Mouse (Mus musculus) kidney, adult 2 months (tissue): ENCODE measurements around the gene Fras1. TPM values are rescaled to one million over a fixed set of nuclear protein-coding genes. Genes with fewer than 3 reads are reported as not detected.

Source experiments
- DNase-seq: peaks from one replicate; pipeline ENCODE4 v3.0.0; 2021
- H3K27ac ChIP-seq: fragments of 200-500 bp; 2 replicates; pipeline ENCODE4 v1.5.1; 2012; ENCODE audit warnings: low read depth, low read length, control low read depth, inconsistent platforms; ENCODE audit not compliant: insufficient read depth
- H3K27me3 ChIP-seq: fragments of 200-500 bp; replicated peaks from 2 replicates; pipeline ENCODE4 v1.6.1; 2012; ENCODE audit warnings: mild to moderate bottlenecking, moderate library complexity, low read length, inconsistent platforms; ENCODE audit not compliant: control insufficient read depth, insufficient read depth
- H3K36me3 ChIP-seq: fragments of 200-500 bp; 2 replicates; pipeline ENCODE4 v1.6.1; 2012; ENCODE audit warnings: mild to moderate bottlenecking, moderate library complexity, low read length, inconsistent platforms; ENCODE audit not compliant: control insufficient read depth, insufficient read depth
- H3K4me1 ChIP-seq: fragments of 200-500 bp; 2 replicates; pipeline ENCODE4 v1.6.1; 2011; ENCODE audit warnings: low read length; ENCODE audit not compliant: control insufficient read depth, insufficient read depth
- H3K4me3 ChIP-seq: fragments of 200-500 bp; 2 replicates; pipeline ENCODE4 v1.5.1; 2011; ENCODE audit warnings: mild to moderate bottlenecking, low read depth, low read length, control low read depth; ENCODE audit not compliant: insufficient read depth
- CTCF ChIP-seq: fragments of 200-500 bp; conservative IDR thresholded peaks from 2 replicates; pipeline ENCODE4 v1.5.1; 2011; ENCODE audit warnings: low read depth, mild to moderate bottlenecking, control low read depth, low read length, moderate library complexity, mixed read lengths; ENCODE audit not compliant: insufficient read depth, insufficient read length
- POLR2A ChIP-seq: fragments of 200-500 bp; IDR thresholded peaks from one replicate; pipeline ENCODE4 v1.6.1; 2011; ENCODE audit warnings: low read depth, low read length, control low read depth
- WGBS: fragments of 180-500 bp; shearing (Covaris S2); methylation state at CpG from one replicate; pipeline ENCODE4 v1.1.7; 2018; 5-methylcytosine and 5-hydroxymethylcytosine counted together
- polyA plus RNA-seq: library from polyadenylated mRNA; depleted of rRNA; stranded (reverse); fragments of >200 nt; gene quantifications from 2 replicates; pipeline ENCODE4 v1.2.3, GENCODE M21; 2012

Fras1 gene
- polyA plus RNA-seq, 1 experiment: 6.1 TPM

DNA sequence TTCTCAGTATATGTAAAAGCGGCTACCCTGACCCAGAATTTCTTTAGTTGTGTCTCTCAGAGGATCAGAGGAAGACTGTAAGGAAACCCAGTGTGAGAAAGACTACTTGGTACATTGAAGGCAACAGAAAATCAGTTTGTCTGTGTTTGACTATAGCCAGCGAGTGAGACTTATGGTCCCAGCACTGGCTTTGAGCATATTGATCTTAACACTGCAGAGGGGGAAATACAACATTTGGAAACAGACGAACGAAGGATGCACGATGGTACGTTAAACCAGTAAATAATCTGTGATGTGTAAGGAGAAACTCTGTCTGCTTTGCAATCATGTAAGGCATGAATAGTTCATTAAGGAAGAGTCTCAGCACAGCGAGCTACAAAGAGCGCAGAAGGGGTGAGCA, 51.6 kb downstream of the Fras1 start:
- H3K27ac ChIP-seq: no peak overlapping the region
- H3K4me3 ChIP-seq: no peak overlapping the region
- H3K27me3 ChIP-seq: no peaks in the 10 kb centered on the region
- no peak for DNase-seq
- H3K4me1 ChIP-seq: no peaks in the 10 kb centered on the region
- WGBS: 95% methylated on average over 8 of the region's 8 CpGs
- no peaks in the 10 kb centered on the region for H3K36me3 ChIP-seq
- TF ChIP-seq POLR2A: no peak
- TF ChIP-seq CTCF: no peak

DNA sequence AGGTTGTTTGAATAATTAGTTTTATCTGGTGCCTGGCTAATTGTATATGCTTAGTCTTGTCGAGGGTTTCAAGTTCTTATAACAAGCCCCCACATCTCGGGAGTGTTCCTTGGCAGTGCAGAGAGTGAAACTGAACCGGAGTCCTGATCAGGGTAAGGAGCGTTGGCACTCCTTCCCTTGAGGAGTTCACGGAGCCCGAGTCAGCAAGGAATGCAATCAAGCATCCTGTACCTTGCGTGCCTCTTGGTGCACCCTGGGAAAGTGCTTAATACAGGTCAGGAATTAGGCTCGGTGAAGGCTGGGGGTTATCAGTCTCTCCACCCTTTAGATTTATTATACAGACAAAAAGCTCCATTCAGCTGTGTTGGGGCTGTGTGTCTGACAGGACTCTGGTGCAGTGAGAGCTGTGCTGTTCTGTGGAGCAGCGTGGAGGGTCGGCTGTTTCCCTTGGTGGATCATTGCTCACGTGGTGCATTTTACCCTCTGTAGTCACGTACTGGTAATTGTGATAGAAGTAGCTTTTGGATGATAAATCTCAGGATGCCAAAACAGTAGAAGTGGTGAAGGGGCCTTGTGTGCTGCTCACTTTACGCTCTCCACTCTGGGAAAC, 55.9 kb downstream of the Fras1 start:
- TF ChIP-seq POLR2A (no peak), CTCF (no peak)
- H3K4me3 ChIP-seq: no peak overlapping the region
- no peaks in the 10 kb centered on the region for H3K4me1 ChIP-seq
- 37% methylated on average over 13 of the region's 13 CpGs for WGBS
- no peak for DNase-seq
- H3K27me3 ChIP-seq: no peaks in the 10 kb centered on the region
- H3K27ac ChIP-seq: no peak overlapping the region
- no peaks in the 10 kb centered on the region for H3K36me3 ChIP-seq

DNA sequence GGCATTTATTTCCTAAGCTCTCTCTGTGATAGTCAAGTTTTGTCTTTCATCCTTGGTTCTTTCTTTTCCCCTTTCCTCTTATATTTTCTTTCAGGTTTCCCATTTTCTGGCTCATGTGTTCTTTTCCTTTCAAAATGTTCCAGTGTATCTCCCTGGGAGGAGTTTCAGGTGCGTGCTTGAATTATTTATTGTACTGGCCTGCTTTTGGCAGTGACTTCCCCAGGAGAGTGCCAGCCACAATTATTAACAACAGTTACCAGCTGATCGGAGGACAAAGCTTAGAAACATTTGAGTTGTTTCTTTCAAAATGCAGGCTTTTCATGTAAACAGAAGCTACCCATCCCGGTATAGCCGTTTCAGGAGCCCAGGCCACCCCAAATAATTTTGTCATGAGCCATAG, 64.1 kb downstream of the Fras1 start:
- peak; percentile 67 for DNase-seq
- Histone ChIP-seq H3K36me3 (no peaks in the 10 kb centered on the region), H3K27me3 (no peaks in the 10 kb centered on the region), H3K4me3 (no peak overlapping the region), H3K4me1 (peaks cover 2% of the 10 kb centered on the region; the same call in 1 of the 2 replicates), H3K27ac (no peak overlapping the region)
- 55% methylated on average over 4 of the region's 4 CpGs for WGBS
- TF ChIP-seq POLR2A (no peak), CTCF (no peak)

DNA sequence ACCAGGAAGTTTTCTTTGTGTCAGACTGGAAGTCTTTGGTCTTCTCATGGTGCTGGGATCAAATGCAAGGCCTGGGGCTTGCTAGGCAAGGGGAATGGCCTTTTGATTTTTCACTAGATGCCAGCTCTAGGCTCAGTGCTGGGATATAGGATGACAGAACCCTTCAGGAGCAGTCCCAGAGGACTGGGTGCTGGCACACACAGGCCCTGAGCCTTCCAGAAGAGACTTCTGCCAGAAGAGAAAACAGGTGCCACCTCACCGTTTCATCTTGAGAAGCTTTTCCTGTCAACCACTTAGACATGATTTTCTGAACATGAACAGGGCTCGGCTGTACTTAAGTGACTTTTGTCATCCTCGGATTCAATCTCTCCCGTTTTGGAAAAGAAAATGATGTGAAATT, 66.1 kb downstream of the Fras1 start:
- H3K4me1 ChIP-seq: peaks cover 2% of the 10 kb centered on the region; the same call in 1 of the 2 replicates
- no peak for DNase-seq
- no peak overlapping the region for H3K4me3 ChIP-seq
- 89% methylated on average over 4 of the region's 4 CpGs for WGBS
- no peak for TF ChIP-seq CTCF
- no peak for TF ChIP-seq POLR2A
- no peaks in the 10 kb centered on the region for H3K36me3 ChIP-seq
- H3K27me3 ChIP-seq: no peaks in the 10 kb centered on the region
- no peak overlapping the region for H3K27ac ChIP-seq

DNA sequence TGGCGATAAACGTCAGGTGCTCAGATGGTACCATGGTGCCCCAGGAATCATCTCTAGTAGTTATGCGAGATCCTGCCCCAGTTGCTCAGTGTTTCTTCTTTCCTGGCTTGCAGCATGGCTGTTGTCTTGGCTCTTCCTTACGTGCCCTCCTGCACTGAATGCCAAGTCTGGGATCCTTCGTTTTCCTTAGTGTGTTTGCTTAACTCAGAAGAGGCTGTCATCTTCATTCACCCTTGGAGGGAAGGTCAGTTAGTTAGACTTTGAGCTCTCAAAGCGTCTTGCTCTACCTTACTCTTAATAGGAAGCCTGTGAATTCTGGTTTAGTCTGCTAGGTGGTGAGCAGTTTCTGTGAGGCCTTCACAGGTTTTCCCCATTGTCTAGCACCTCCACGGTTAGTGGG, 73.7 kb downstream of the Fras1 start:
- TF ChIP-seq CTCF (no peak), POLR2A (no peak)
- WGBS: 66% methylated on average over 7 of the region's 7 CpGs
- Histone ChIP-seq H3K27me3 (no peaks in the 10 kb centered on the region), H3K4me3 (no peak overlapping the region), H3K4me1 (peaks cover 16% of the 10 kb centered on the region), H3K36me3 (no peaks in the 10 kb centered on the region), H3K27ac (peak overlapping the region; percentile 70)
- DNase-seq: peak; percentile 83

DNA sequence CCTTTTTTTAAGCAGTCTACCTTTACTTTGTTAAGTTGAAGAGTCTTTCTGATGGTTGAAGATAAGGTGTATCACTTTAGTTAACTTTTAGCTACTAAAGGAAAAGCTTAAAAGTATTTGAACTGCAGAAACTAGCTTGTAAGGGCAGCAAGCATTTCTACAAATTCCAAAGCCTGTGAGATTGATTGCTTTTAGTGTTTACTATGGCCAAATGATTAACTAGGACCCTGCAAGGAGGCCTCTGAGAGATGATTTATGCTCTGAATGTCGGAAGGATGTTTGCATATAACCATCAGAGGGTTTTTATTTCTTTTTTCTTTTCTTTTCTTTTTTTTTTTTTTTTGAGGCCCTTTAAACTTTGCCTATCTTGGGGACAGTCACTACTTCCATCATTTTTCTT, 78.3 kb downstream of the Fras1 start:
- Histone ChIP-seq H3K27ac (no peak overlapping the region), H3K4me1 (peaks cover 28% of the 10 kb centered on the region), H3K4me3 (no peak overlapping the region), H3K27me3 (no peaks in the 10 kb centered on the region), H3K36me3 (no peaks in the 10 kb centered on the region)
- TF ChIP-seq POLR2A: no peak
- TF ChIP-seq CTCF: no peak
- DNase-seq: peak; percentile 48
- 15% methylated on average over 1 of the region's 1 CpGs for WGBS

DNA sequence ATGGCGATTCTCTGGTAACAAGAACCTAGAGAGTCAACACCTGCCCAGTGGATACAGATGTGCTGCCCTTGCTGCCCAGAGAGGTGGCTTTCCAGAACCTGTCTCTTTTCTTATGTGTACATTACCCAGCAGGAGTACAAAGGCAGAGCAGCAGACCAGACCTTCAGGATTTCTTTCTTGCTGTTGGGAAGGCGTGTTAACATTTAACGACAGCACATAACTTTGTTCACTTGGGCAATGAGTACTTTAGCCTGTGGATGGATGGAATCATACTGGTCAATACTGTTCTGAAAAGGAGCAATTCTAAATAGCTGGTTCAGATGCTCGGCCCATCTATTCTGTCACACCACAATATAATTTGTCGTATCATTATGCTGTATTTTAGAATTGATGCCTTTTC, 79.6 kb downstream of the Fras1 start:
- H3K4me1 ChIP-seq: peaks cover 20% of the 10 kb centered on the region
- peak; percentile 17 for DNase-seq
- TF ChIP-seq POLR2A: no peak
- TF ChIP-seq CTCF: no peak
- H3K27ac ChIP-seq: no peak overlapping the region; the same call in 1 of the 2 replicates
- H3K27me3 ChIP-seq: no peaks in the 10 kb centered on the region
- H3K4me3 ChIP-seq: no peak overlapping the region
- H3K36me3 ChIP-seq: no peaks in the 10 kb centered on the region
- WGBS: 64% methylated on average over 5 of the region's 5 CpGs

DNA sequence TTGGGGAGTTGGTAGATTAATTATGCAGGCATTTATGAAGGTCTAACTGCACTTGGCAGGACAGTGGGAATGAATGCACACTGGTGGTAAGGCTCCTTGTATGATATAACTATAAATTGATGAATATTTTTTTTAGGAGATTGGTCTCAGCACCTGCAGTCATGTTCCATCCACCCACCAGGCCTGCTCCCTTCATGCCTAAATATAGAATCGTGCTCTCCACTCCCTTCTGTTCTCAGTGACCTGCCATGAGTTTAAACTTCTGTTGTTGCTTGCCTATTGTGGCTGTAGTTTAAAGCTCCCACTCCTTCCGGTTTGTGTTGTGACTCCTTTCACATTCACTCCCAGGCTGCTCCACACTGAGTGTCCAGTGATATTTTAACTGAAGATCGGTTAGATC, 80.7 kb downstream of the Fras1 start:
- Histone ChIP-seq H3K4me3 (no peak overlapping the region), H3K4me1 (peaks cover 22% of the 10 kb centered on the region), H3K27ac (no peak overlapping the region), H3K36me3 (no peaks in the 10 kb centered on the region), H3K27me3 (no peaks in the 10 kb centered on the region)
- DNase-seq: no peak
- no peak for TF ChIP-seq POLR2A
- no peak for TF ChIP-seq CTCF
- WGBS: 59% methylated on average over 3 of the region's 3 CpGs
